Mouse (Mus musculus): ENCODE data around the gene Grik4. TPM values are rescaled to one million over a fixed set of nuclear protein-coding genes. Genes with fewer than 3 reads are reported as not detected.

Grik4 gene
- total and polyA plus RNA-seq, 2 experiments = under 0.01 to 0.09 TPM

- H3K79me2 ChIP-seq (ENCODE audit: control insufficient read depth, insufficient read depth, low read length) = no peaks in the 10 kb centered on the region
- no peak overlapping the region for H3K9ac ChIP-seq (ENCODE audit: low read depth, low read length)
- H3K36me3 ChIP-seq (ENCODE audit: control insufficient read depth, insufficient read depth, low read length) = no peaks in the 10 kb centered on the region
- 100% methylated on average over 1 of the region's 1 CpGs for WGBS
- no peaks in the 10 kb centered on the region for H3K27me3 ChIP-seq (ENCODE audit: control insufficient read depth, insufficient read depth, low read length)
- no peak for DNase-seq (ENCODE audit: extremely low read depth, low read depth, low spot score)
- TF ChIP-seq POLR2A (IDR thresholded peaks at IDR 0.05; ENCODE audit: extremely low read depth, insufficient read depth, low read length) (no peak), CTCF (IDR thresholded peaks at IDR 0.05; ENCODE audit: low read depth, low read length) (no peak)
- no peak overlapping the region for H3K27ac ChIP-seq (replicated peaks; ENCODE audit: insufficient read depth, low read depth, low read length)
- H3K4me3 ChIP-seq (ENCODE audit: insufficient read depth, low read depth, low read length) = no peak overlapping the region
- H3K4me1 ChIP-seq (ENCODE audit: control insufficient read depth, insufficient read depth, low read length) = no peaks in the 10 kb centered on the region
Observed at GRCm38 (mm10) chr9:42816815-42817214, 127.5 kb downstream of the Grik4 start.

GRCm38 (mm10) chr9:42809146-42809545 is 135.1 kb downstream of the Grik4 start:
- Histone ChIP-seq H3K27me3 (ENCODE audit: control insufficient read depth, insufficient read depth, low read length) (peaks cover 5% of the 10 kb centered on the region; the same call in 1 of the 2 replicates), H3K79me2 (ENCODE audit: control insufficient read depth, insufficient read depth, low read length) (no peaks in the 10 kb centered on the region), H3K27ac (replicated peaks; ENCODE audit: insufficient read depth, low read depth, low read length) (no peak overlapping the region), H3K4me1 (ENCODE audit: control insufficient read depth, insufficient read depth, low read length) (no peaks in the 10 kb centered on the region), H3K9ac (ENCODE audit: low read depth, low read length) (no peak overlapping the region), H3K4me3 (ENCODE audit: insufficient read depth, low read depth, low read length) (no peak overlapping the region), H3K36me3 (ENCODE audit: control insufficient read depth, insufficient read depth, low read length) (no peaks in the 10 kb centered on the region)
- WGBS = 96% methylated on average over 3 of the region's 3 CpGs
- TF ChIP-seq CTCF (IDR thresholded peaks at IDR 0.05; ENCODE audit: low read depth, low read length) (no peak), POLR2A (IDR thresholded peaks at IDR 0.05; ENCODE audit: extremely low read depth, insufficient read depth, low read length) (no peak)
- no peak for DNase-seq (ENCODE audit: extremely low read depth, low read depth, low spot score)

- Histone ChIP-seq H3K79me2 (ENCODE audit: control insufficient read depth, insufficient read depth, low read length) (no peaks in the 10 kb centered on the region), H3K27me3 (ENCODE audit: control insufficient read depth, insufficient read depth, low read length) (peaks cover 5% of the 10 kb centered on the region; the same call in 1 of the 2 replicates), H3K36me3 (ENCODE audit: control insufficient read depth, insufficient read depth, low read length) (no peaks in the 10 kb centered on the region), H3K4me1 (ENCODE audit: control insufficient read depth, insufficient read depth, low read length) (peaks cover 5% of the 10 kb centered on the region; the same call in 1 of the 2 replicates), H3K9ac (ENCODE audit: low read depth, low read length) (no peak overlapping the region), H3K4me3 (ENCODE audit: insufficient read depth, low read depth, low read length) (no peak overlapping the region), H3K27ac (replicated peaks; ENCODE audit: insufficient read depth, low read depth, low read length) (no peak overlapping the region)
- peak; percentile 78 for TF ChIP-seq CTCF (IDR thresholded peaks at IDR 0.05; ENCODE audit: low read depth, low read length)
- no peak for TF ChIP-seq POLR2A (IDR thresholded peaks at IDR 0.05; ENCODE audit: extremely low read depth, insufficient read depth, low read length)
- DNase-seq (ENCODE audit: extremely low read depth, low read depth, low spot score) = peak; percentile 39
- WGBS = 71% methylated on average over 9 of the region's 9 CpGs
Observed at GRCm38 (mm10) chr9:42808394-42808793, 135.9 kb downstream of the Grik4 start.

- peaks cover 2% of the 10 kb centered on the region; the same call in 1 of the 2 replicates for H3K27me3 ChIP-seq (ENCODE audit: control insufficient read depth, insufficient read depth, low read length)
- no peaks in the 10 kb centered on the region for H3K36me3 ChIP-seq (ENCODE audit: control insufficient read depth, insufficient read depth, low read length)
- H3K4me3 ChIP-seq (ENCODE audit: insufficient read depth, low read depth, low read length) = no peak overlapping the region
- no peak overlapping the region for H3K27ac ChIP-seq (replicated peaks; ENCODE audit: insufficient read depth, low read depth, low read length)
- no peak overlapping the region for H3K9ac ChIP-seq (ENCODE audit: low read depth, low read length)
- no peaks in the 10 kb centered on the region for H3K79me2 ChIP-seq (ENCODE audit: control insufficient read depth, insufficient read depth, low read length)
- no peak for TF ChIP-seq CTCF (IDR thresholded peaks at IDR 0.05; ENCODE audit: low read depth, low read length)
- TF ChIP-seq POLR2A (IDR thresholded peaks at IDR 0.05; ENCODE audit: extremely low read depth, insufficient read depth, low read length) = no peak
- peaks cover 14% of the 10 kb centered on the region for H3K4me1 ChIP-seq (ENCODE audit: control insufficient read depth, insufficient read depth, low read length)
- DNase-seq (ENCODE audit: extremely low read depth, low read depth, low spot score) = peak; percentile 90
- 9% methylated on average over 3 of the region's 3 CpGs for WGBS
Observed at GRCm38 (mm10) chr9:42803061-42803491, 141.2 kb downstream of the Grik4 start.

- TF ChIP-seq CTCF (IDR thresholded peaks at IDR 0.05; ENCODE audit: low read depth, low read length) = no peak
- no peak for TF ChIP-seq POLR2A (IDR thresholded peaks at IDR 0.05; ENCODE audit: extremely low read depth, insufficient read depth, low read length)
Observed at GRCm38 (mm10) chr9:42801929-42802328, 142.4 kb downstream of the Grik4 start.

GRCm38 (mm10) chr9:42800138-42800537 is 144.2 kb downstream of the Grik4 start:
- WGBS = 73% methylated on average over 7 of the region's 7 CpGs

More at GRCm38 (mm10) chr9:42801929-42802328, 142.4 kb downstream of the Grik4 start:
- no peak overlapping the region for H3K27ac ChIP-seq (replicated peaks; ENCODE audit: insufficient read depth, low read depth, low read length)
- no peak overlapping the region for H3K9ac ChIP-seq (ENCODE audit: low read depth, low read length)
- no peaks in the 10 kb centered on the region for H3K36me3 ChIP-seq (ENCODE audit: control insufficient read depth, insufficient read depth, low read length)
- DNase-seq (ENCODE audit: extremely low read depth, low read depth, low spot score) = no peak
- 92% methylated on average over 11 of the region's 11 CpGs for WGBS
- no peak overlapping the region for H3K4me3 ChIP-seq (ENCODE audit: insufficient read depth, low read depth, low read length)
- H3K4me1 ChIP-seq (ENCODE audit: control insufficient read depth, insufficient read depth, low read length) = peaks cover 14% of the 10 kb centered on the region
- peaks cover 2% of the 10 kb centered on the region; the same call in 1 of the 2 replicates for H3K27me3 ChIP-seq (ENCODE audit: control insufficient read depth, insufficient read depth, low read length)
- no peaks in the 10 kb centered on the region for H3K79me2 ChIP-seq (ENCODE audit: control insufficient read depth, insufficient read depth, low read length)

More at GRCm38 (mm10) chr9:42800138-42800537, 144.2 kb downstream of the Grik4 start:
- no peaks in the 10 kb centered on the region for H3K79me2 ChIP-seq (ENCODE audit: control insufficient read depth, insufficient read depth, low read length)
- H3K4me1 ChIP-seq (ENCODE audit: control insufficient read depth, insufficient read depth, low read length) = peaks cover 14% of the 10 kb centered on the region
- DNase-seq (ENCODE audit: extremely low read depth, low read depth, low spot score) = no peak
- TF ChIP-seq POLR2A (IDR thresholded peaks at IDR 0.05; ENCODE audit: extremely low read depth, insufficient read depth, low read length) (no peak), CTCF (IDR thresholded peaks at IDR 0.05; ENCODE audit: low read depth, low read length) (no peak)
- H3K27me3 ChIP-seq (ENCODE audit: control insufficient read depth, insufficient read depth, low read length) = no peaks in the 10 kb centered on the region
- H3K4me3 ChIP-seq (ENCODE audit: insufficient read depth, low read depth, low read length) = no peak overlapping the region
- no peak overlapping the region for H3K27ac ChIP-seq (replicated peaks; ENCODE audit: insufficient read depth, low read depth, low read length)
- no peak overlapping the region for H3K9ac ChIP-seq (ENCODE audit: low read depth, low read length)
- H3K36me3 ChIP-seq (ENCODE audit: control insufficient read depth, insufficient read depth, low read length) = no peaks in the 10 kb centered on the region

Measured in liver, adult 2 months (tissue).